Mouse (Mus musculus) right cerebral cortex, postnatal 36 days (tissue): ENCODE measurements around the gene Itpk1.

Experiments
- DNase-seq, 2 experiments: peaks; one replicate each; pipeline ENCODE4 v3.0.0; 2022; ENCODE audit warnings: low spot score in 2 of 2, mixed read lengths in 1 of 2

Gene Itpk1

DNA sequence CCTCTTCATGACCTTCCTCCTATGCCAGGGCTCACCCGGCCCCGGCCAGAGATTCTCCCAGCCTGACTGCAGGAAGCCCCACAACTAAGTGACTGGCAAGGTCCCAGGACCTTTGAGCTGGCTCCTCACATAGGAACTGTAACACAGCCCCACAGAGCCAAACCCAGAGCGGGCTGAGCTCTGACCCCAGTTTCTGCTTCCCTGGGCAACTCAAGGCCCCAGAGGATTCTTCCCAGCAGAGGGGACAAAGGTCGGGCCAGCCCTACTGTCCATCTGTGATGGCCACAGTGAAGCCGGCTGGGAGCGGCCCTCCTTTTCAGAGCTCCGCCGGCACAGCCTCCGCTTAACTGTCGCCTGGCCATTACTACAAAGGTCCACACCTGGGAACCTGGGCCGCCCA is 13.6 kb downstream of the Itpk1 start:
- no peak for DNase-seq

DNA sequence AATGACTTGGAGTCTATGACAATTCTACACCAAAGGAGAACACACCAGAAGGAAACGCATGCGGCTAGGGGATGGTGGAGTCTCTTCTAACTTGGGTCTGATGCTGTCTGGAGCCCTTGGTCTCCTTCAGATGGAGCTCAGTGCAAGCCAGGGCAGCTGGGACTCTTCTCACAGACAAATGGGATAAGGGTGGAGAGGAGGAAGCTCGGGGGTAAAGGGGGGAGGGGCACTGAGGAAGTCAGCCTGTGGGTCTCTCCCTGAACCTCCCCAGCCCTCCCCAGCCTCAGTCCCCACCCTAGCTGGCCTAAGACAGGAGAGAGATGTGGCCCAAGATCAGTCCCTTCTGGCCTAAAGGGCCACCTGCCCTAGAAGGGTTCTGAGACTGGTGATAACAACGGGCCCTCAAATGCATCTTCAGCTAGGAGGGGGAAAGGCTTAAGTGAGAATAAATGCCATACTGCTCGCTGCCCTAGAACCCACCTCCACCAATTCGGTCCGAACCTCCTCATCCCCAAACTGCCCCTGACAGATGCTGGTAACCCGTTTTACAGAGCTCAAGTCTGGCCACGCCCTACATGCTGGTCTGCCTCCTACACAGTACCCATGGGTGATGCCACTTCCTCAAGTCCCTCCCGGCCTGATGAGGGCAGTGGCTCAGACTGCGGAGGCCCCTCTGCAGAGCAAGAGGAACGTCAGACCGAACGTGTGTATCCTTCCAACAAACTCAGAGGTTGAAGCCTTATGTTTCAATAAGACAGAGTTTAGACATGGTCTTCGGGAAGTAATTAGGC is 14.8 kb downstream of the Itpk1 start:
- DNase-seq, result no peak

DNA sequence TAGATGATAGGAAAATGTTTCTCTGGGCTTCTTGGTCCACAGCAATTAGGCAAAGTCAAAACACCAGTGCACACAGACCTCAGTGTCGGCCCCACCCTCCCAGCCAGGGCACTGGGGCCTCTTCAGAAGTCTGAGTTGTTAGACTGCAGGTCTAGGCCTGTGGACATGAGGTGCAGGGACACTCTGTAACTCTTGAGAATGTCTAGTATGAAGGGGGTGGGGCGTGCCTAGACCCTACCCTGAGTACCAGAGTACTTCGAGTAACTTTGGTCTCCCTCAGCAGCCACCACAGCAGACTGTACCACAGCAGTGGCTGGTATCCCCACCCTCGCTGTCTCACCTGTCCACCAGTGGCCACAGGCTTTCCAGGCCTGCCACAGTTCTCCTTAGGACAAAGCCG is 18.4 kb downstream of the Itpk1 start:
- DNase-seq, result no peak

DNA sequence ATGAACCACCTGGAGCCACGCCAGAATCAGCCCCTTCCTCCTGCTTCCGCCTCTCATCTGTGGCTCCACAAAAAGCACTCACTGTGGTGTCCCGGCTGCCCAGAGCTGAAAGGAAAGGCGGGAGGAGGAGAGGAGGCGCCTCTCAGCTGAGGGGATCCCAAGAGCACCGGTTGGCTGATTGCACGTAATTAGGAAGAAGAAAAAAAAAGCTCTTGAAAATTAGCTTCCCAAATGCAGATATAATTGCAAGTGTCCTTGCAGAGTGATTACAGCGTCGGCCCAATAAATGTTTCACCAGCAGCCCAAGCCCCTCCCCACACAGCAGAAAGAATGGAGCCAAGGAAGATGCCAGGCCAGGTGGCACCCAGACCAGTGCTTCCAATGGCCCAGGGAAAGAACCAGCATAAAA is 19.2 kb downstream of the Itpk1 start:
- no peak for DNase-seq

DNA sequence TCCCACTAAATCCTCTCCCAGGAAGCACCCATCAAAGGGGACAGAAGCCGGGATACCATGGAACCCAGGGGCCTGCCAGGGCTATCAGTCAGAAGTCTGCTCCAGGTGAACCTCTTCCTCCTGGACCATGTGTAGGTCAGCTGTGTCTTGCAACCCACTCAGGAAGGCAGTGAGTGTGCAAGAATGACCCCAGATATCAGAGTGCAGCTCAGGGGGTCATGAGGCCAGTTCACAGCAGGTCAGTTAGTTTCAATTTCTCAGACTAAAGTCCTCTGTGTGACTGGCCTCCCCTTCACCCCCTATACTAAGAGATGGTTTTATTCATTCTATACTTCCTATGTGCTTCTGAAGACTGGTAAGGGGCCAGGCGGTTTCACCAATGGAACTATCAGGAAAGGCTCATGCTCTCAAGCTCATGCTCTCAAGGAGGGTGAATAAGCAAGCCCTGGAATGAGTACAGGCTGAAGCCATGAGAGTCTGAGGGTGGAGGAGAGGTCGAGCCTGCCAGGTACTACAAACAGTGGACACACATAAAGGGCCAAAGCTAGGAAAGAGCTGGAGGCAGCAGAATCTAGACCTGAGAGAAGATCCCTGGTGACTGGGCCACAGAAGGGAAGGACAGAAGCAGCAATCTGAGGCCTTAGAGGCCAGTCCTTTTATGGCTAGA is 19.9 kb downstream of the Itpk1 start:
- DNase-seq, result no peak

DNA sequence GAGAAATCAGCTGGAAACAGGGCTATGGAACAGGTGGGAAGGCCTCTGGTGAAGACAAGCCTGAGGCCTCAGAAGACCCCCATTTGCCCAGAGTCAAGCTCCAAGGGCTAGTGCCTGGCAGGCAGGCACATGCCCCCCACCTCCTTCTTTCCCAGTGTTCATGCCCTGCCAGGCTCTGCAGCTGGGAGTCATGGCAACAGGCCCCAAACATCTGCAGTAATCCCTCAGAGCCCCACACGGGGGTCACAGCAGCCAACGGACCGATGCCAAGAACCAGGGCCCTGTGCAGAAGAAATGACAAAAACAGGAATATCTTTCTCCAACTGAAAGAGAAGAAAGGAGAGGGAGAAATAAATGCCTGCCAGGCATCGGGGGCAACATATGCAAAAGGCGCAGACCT is 20.8 kb downstream of the Itpk1 start:
- DNase-seq, result no peak

DNA sequence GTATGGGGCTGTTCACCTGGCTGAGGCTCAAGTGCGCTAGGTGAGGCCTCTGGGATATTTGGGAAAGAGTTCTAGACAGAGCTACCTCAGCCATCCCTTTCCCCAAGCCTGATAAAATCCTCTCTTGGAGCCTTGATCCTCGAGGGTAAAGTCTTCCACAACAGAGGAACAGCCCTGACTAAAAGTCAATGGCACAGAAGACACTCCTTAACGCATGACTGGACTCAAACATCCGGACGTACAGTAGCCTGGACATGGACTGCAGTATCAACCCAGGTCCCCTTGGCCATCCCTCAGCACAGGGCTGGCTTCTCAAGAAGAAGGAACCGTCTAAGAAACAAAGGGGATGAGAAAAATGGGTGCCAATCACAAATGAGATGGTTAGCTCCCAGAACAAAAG is 21.3 kb downstream of the Itpk1 start:
- no peak for DNase-seq

DNA sequence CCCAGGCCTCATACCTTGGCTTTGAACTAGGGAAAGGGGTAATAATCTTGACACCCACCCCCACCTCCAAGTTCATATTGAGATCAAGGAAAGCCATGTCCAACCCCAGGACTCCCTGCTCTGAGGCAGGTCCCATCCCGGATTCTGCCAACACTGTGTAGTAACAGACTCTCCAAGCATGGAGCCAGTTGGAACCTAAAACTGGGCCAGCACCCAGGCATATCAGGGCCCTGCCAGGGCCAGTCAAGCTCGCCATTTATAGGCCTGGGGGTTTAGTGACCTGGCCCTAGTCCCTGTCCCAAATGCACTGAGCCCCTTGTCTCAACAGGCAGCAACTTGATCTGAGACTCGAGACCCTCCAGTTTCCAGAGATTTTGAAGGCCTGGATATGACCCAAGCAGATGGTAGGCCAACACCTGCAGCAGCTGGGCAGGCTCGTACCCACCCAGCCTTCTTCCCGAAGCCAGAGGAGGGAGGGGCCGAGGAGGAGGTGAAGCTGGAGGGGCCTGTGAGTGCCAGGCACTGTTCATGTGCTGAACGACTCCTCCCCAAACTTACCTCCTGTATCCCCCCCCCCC is 21.9 kb downstream of the Itpk1 start:
- no peak for DNase-seq

DNA sequence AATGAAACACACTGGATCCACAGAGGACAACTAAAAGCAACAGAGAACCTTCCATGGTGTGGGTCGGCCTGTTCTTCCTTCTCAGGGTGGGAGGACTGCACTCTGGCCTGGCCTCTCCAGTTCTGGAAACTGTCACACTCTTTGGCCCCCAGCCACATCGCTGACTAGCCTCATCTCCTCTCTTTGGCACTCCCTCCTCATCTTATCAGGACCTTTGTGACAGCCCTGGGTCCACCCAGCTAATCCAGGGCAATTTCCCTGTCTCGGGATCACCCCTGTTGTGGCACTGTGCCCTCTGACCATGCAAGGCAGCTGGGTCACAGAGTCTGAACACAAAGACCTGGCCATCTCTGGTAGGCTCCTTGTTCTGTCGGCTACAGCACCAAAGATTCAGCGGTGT is 22.6 kb downstream of the Itpk1 start:
- no peak for DNase-seq

DNA sequence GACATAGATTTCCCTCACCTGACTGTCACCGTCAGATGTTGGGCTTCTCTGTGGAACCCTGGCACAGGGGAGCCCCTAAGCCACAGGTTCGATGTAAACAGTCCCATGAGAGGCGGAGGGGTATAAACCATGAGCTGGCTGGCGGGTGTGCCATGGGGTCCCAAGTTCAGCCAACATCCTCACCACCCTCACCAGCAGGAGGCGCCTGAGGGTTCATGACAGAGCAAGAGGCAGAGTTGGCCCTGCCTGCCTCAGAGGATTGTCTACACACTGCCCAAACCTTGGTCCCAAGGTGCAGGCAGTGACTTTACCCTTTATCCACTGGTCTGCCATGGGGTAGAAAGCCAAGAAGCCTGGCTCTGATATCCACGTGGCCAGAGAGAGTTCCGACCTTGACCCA is 23.1 kb downstream of the Itpk1 start:
- DNase-seq, result no peak

DNA sequence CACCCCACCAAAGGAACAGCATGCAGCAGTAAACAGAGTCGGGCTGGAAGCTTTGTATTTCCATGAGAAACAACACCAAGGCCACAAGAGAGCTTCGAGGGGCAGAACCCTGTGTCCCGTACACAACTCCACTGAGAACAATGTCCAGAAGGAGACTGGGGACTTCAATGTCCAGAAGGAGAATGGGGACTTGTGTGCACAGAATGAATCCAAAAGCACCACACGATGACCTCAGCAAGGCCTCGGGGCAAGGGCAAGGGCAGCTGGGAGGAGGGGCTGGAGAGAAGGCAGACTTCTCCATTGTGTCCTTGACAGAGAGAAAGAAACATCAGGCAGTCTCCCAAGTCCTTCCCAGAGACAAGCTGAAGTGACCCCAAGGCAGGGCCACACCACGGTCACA is 25.9 kb downstream of the Itpk1 start:
- DNase-seq, result peak in 1 of 2 experiments; percentile 30

DNA sequence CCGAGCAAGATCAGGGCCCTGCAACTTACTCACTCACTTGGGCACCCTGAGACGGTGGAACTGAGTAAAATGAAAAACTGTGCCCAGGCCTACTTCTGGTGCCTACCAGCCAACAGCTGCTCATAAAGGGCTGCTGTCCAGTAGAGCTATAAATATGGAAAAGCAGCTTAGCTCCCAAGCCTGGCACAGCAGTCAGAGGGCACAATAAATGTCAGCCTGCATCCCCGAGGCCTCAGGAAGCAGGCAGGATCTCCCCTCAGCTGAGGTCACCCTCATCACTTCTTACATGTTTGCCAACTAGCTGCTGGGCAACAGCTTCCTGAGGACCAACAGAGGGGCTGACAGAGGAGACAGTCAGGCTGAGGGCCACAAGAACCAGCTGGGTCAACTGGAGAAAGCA is 27.6 kb downstream of the Itpk1 start:
- no peak for DNase-seq

DNA sequence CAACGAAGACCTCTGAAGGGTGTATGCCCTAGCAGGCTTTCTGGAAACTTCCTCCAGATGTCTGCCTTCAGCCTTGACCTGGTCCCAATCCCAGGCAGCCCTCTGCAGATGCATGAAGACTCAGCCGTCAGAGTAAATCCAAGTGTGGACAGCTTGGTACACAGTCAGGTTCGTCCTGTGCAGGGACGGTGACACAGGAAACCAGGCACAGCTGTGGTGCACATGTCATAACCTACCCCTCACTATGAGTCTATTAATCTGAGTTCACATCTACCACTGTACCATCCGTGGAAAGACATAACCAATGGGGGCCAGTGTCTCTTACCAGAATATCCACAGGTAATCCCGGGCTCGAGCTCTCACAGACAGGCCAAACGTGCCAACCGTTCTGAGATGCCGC is 30.2 kb downstream of the Itpk1 start:
- DNase-seq, result no peak

DNA sequence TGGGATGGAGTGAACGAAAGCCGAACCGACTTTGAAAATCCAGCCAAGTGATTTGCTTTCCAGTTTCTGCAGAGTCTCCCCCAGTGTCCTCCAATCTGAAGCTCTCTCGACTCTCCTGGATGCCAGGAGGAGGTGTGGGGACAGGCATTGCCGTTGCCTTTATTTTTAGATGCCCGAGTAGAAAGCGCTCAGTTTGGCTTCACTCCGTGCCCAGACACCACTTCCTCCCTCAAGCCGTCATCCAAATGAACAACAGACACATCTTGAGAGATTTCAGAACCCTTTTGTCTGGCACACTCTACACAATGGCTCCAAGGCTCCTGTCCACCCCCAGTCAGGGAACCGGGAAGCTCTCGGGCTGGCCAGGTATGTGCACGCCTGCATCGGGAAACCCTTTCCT is 30.6 kb downstream of the Itpk1 start:
- peak; percentile 42 to 62 for DNase-seq

DNA sequence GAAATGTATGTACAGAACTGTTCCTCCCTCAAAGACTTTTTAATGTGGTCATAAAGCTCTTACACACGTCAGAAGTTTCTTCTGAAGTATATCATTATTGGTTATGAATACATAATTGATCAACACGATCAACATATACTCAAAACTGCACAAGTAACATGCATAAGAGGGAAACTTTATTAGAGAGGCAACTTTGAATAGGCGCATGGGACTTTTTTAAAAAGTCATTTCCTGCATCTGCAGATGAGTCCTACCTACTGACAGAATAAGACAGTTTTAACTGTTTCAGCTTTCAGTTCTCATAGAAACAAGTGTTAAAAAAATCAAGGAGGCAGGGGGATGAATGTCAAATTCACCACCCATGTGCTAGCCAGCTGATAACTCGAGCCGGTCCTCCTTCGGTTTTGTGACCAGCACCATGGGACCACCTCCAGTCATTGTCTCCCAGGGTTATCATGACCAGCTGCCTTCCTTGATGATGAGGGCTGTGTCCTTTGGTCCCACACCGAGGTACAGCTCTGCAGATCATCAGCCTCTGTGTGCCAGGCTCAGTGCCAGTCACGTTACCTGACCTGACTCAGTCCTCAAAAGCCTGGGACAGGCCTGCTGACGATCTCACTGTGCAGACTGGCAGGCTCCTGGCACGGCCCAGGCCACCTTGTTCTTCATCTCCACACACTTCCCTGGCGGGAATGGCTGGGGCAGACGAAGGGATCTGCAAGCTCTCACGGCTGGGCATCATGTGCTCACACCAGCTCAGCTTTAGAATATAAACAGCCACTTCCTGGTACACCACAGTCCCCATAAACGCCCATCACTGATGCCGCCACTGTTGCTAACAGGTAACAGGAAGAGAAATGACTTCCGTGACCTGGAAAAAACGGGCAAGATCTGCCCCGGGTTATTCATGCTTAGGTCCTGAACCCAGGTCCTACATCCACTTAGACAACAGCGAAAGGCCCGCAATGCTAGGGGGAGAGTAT is 31.6 kb downstream of the Itpk1 start:
- DNase-seq, result no peak

DNA sequence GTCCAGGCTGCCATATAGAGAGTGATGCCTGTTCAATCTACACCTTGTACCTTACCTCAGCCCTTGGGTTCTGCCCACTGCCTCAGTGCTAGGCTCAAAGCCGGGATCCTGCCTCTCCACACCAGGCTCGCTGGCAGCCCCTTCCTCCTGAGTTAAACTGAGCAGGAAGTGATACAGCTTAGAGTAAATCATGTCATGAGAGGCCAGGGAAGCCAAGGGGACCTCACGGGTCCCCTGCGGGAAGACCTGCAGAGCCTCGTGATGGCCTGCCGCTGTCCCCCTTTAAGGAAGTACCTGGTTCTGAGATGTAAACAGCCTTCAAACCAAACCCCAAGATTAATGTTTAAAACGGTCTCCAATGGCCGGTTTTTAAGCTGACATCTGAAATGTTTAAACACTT is 32.6 kb downstream of the Itpk1 start:
- DNase-seq, result no peak

DNA sequence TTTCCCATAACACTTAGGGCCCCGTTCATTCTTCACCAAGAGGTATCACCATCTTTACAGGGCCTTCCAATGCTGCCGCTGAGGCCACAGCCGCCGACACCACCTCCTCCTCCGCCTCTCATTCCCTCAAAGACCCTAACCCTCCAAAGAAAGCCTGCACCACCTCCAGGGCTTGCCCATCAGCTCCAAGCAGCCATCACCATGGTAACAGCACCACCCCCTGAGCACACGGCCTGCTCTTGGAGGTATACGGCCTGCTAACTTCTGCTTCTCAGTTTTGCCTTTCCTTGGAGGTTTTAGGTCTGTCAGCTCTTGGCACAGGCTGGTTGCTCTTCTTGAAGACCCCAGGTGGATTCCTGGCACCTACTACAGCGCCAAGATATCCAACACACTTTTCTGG is 33.9 kb downstream of the Itpk1 start:
- DNase-seq, result no peak

DNA sequence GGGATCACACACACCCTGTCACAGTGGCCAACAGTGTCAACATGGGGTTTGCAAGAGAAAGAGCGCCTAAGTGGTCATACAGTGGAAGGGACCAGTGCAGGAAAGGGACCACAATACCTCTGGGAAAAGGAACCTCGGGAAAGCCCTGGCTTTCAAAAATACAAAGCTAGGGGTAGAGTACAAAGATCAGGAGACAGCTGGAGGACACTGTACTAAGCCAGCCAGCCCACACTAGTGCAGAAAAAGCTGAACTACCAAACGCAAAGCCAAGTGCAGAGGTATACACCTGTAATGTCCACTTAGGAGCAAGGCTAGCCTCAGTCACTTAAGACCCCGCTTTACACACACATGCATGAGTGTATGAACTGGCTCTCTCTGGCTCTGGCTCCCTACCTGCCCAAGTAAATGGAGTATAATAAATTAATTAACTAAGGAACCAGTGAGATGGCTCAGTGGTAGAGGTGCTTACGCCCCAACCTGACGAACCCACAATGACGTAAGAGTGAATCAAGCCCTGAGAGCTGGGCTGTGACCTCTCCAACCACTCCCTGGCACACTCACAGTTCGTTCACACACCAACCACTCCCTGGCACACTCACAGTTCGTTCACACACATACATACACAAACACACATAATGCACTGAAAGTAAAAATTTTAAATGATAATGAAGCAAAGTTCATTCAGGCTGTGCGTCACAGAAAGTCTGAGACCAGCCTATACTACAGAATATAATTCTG is 39.1 kb downstream of the Itpk1 start:
- no peak for DNase-seq

DNA sequence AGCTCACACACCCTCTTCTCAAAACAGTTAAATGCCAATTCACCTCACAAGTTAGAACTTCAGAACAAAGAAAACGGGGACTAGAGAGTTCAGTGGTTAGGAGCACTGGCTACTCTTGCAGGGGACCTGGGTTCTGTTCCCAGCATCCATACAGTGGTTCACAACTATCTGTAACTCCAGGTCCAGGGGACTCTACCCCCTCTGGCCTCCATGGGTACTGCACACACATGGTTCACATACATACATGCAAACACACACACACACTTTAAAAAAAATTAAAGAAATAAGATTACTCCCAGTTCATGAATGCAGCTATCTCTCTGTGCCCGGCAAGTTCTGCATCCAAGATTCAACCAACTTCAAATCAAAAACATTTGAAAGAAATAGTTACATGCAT is 40.7 kb downstream of the Itpk1 start:
- no peak for DNase-seq

DNA sequence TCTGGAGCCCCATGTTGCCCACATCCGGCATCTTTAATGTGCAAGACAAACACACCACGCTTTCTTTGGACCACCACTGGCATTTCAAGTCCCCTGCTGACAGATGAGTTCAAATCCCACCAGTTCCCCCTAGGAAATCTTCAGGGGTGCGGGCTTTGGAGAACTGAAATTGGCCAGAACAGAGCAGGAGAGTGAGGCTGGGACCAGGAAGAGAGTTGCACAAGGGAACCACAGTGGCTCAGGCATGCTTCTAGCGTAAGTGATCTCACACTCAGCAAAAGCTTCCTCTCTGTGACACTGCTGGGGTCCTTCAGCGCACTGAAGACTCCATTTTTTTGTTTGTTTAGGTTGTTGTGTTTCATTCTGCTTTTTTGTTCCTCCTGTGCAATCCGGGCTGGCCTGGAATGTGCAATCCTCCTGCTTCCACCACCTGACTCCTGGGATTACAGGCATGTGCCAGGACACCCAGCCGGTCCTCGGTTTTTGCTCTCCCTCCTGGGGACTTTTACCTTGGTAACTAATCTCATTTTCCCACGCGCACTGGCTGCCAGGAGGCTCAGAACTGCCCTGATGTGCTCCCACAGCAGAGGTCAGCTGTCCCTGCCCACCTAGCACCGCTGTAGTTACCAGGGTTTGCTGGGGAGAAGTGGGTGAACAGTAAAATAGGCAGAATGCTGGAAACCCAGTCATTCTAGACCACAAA is 41.2 kb downstream of the Itpk1 start:
- DNase-seq, result no peak

DNA sequence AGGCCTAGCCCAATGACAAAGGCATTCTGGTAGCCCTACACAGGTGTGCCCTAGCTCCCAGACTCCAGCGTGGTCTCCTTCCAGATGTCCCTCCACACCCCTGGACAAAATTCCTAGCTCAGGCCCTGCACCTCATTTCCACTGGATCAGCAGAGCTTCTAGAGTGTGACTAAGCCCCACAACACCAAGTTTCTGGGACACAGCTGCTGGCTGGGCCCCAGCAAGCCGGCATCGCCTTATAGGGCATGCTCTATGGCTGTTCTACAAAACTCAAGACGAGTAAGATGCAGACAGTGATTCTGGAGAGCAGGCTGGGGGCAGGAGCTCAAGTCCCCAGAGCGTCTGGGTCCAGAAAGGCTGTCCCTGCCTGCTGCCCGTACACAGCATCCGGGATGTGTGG is 43.0 kb downstream of the Itpk1 start:
- no peak for DNase-seq
